Mouse (Mus musculus) megakaryocyte, embryonic 14.5 days (primary cell): ENCODE measurements around the gene Tmem164.

ENCODE experiments used
- FLI1 ChIP-seq: IDR thresholded peaks from 2 replicates; pipeline ENCODE4 v1.6.1; 2012; ENCODE audit warnings: low read length, inconsistent platforms, mixed read lengths
- GATA1 ChIP-seq: IDR thresholded peaks from 3 replicates; pipeline ENCODE4 v1.6.1; 2012; ENCODE audit warnings: mixed read lengths, low read length, inconsistent platforms, borderline replicate concordance

DNA sequence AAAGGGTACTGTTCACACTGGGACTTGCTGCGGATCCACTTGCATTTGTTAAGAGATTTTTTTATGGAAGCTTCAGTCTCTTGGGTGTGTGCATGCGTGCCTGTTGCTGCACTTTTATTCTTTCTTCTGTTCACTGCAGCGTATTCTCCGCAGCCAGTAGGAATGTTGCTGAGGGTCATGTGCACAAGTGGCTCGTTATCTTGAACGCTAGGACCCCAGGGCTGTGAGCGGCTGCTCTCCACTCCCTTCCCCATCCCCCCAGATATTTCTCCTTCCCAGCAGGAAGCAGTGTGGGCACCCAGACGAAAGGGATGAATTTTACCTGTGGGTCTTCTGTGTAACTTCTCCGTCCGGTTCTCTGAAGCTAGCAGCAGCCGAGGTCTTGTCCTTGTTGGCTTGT lies 15.6 kb downstream of the Tmem164 start:
- TF ChIP-seq GATA1 (no peak), FLI1 (no peak)
